Mouse (Mus musculus) cortical plate, adult 2 months (tissue): ENCODE data around the gene Rufy2. TPM values are rescaled to one million over a fixed set of nuclear protein-coding genes. Genes with fewer than 3 reads are reported as not detected.
A peak's percentile ranks its signal among the peaks of the same experiment; 100 is the strongest.

Source experiments
- H3K27ac ChIP-seq: fragments of 200-500 bp; 2 replicates; pipeline ENCODE4 v1.5.1; 2012; ENCODE audit warnings: low read length, control low read depth, inconsistent platforms; ENCODE audit not compliant: insufficient read depth
- H3K4me1 ChIP-seq: fragments of 200-500 bp; 2 replicates; pipeline ENCODE4 v1.6.1; 2011; ENCODE audit warnings: low read length; ENCODE audit not compliant: control insufficient read depth, insufficient read depth
- H3K4me3 ChIP-seq: fragments of 200-500 bp; 2 replicates; pipeline ENCODE4 v1.5.1; 2011; ENCODE audit warnings: mild to moderate bottlenecking, low read length, control low read depth; ENCODE audit not compliant: insufficient read depth
- CTCF ChIP-seq: fragments of 200-500 bp; IDR thresholded peaks from 2 replicates; pipeline ENCODE4 v1.5.1; 2011; ENCODE audit warnings: mild to moderate bottlenecking, control low read depth, low read length; ENCODE audit not compliant: insufficient read depth; ENCODE audit errors: extremely low read depth
- POLR2A ChIP-seq: fragments of 200-500 bp; IDR thresholded peaks from 2 replicates; pipeline ENCODE4 v1.6.1; 2011; ENCODE audit warnings: mild to moderate bottlenecking, low read length, control low read depth; ENCODE audit not compliant: insufficient read depth; ENCODE audit errors: extremely low read depth
- polyA plus RNA-seq: library from polyadenylated mRNA; depleted of rRNA; stranded (reverse); fragments of >200 nt; gene quantifications from 2 replicates; pipeline ENCODE4 v1.2.3, GENCODE M21; 2012

Gene Rufy2
- polyA plus RNA-seq, 1 experiment: 58.9 TPM

DNA sequence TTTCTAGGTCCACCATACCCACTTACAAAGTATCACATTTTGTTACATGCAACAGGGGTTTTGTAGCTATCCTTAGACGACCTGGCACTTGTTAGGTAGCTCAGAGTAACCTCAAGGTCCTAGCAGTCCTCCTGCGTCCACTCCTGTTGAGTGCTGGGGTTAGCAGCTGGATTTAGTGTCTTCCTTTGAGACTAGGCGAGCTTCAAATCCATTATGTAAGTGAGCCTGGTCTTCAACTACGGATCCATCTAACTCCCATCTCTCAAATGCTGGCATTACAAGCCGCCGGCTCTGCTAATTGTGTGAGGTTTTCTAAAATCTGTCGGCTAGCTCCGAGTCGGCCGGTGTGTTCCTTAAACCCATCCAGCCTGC lies 370 bp upstream of the Rufy2 start:
- Histone ChIP-seq H3K4me1 (peaks cover 7% of the 10 kb centered on the region), H3K27ac (peak overlapping the region; percentile 73), H3K4me3 (peak overlapping the region; percentile 62)
- no peak for TF ChIP-seq POLR2A
- no peak for TF ChIP-seq CTCF

DNA sequence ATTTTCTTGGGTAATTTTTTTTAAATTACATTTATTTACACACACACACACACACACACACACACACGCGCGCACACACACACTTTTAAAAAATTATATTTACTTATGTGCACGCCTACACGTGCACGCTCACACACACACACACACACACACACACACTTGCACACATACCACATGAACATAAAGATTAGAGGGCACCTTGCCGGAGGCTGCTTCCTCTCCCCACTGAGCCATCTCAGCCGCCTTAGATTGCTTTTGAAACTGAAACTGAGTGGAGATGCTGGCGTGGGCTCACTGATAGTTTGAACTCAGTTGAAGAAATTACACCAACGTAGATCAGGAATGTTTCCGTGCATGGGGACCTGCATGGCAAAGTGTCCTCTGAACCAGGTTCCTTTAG lies 4.0 kb downstream of the Rufy2 start:
- TF ChIP-seq CTCF (no peak), POLR2A (no peak)
- no peak overlapping the region for H3K27ac ChIP-seq
- H3K4me3 ChIP-seq: no peak overlapping the region
- peaks cover 7% of the 10 kb centered on the region for H3K4me1 ChIP-seq

DNA sequence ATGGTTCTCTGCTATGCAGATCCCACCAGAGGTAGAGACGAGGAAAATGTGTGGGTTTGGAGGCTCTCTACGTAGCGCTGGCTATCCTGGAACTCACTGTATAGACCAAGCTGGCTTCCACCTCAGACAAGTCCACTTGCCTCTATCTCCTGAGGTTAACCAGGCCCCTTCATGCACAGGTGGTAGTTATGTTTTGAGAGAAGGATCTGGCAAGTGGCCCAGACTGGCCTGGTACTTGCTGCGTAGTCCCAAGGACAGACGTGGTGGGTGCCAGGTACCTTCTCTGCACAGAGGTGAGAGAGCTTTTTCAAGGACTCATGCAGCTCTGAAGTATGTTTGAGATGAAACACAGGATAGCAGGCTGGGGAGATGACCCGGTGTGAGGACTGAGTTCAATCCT lies 4.5 kb downstream of the Rufy2 start:
- TF ChIP-seq POLR2A: no peak
- TF ChIP-seq CTCF: no peak
- no peak overlapping the region for H3K27ac ChIP-seq

DNA sequence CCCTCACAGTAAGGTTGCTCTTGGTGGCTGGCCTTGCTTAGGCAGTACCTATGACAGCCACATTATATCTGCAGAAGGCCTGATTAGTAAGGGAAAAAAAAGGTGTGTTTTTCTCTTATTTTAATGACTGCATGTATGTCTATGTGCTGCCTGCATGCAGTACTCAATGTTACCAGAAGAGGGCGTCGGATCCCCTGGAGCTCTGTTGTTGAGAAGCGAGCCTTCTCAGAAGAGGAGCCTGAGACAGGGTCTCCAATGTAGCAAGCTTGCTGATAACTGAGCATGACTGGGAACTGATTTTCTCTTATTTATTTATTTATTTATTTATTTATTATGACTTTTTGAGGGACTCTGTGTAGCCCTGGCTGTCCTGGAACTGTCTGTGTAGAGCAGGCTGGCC lies 7.3 kb downstream of the Rufy2 start:
- H3K27ac ChIP-seq: no peak overlapping the region
- TF ChIP-seq CTCF: peak; percentile 30
- no peak for TF ChIP-seq POLR2A
- no peaks in the 10 kb centered on the region; the same call in 1 of the 2 replicates for H3K4me1 ChIP-seq
- H3K4me3 ChIP-seq: no peak overlapping the region

More for the DNA sequence above, 4.5 kb downstream of the Rufy2 start:
- Histone ChIP-seq H3K4me1 (peaks cover 7% of the 10 kb centered on the region), H3K4me3 (no peak overlapping the region)

DNA sequence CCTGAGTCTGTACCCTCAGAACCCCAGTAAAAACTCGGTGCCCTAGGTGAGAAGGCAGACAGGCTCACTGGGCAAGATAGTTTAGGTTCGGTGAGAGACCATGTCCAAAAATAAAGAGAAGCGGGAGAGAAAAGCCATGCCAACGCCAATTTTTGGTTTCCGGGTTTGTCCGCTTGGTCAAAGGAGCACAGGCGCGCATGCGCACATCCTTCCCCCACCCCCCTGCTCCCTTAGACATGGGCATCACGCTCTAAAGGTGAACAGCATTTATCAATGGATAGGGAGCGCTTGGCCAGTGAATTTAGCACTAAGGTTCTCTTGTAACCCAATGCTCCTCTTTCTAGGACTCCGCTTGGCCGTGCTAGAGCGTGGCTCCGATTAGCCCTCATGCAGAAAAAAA lies 10.6 kb downstream of the Rufy2 start:
- Histone ChIP-seq H3K4me3 (no peak overlapping the region), H3K4me1 (no peaks in the 10 kb centered on the region; the same call in 1 of the 2 replicates), H3K27ac (no peak overlapping the region)
- TF ChIP-seq CTCF: no peak
- no peak for TF ChIP-seq POLR2A

DNA sequence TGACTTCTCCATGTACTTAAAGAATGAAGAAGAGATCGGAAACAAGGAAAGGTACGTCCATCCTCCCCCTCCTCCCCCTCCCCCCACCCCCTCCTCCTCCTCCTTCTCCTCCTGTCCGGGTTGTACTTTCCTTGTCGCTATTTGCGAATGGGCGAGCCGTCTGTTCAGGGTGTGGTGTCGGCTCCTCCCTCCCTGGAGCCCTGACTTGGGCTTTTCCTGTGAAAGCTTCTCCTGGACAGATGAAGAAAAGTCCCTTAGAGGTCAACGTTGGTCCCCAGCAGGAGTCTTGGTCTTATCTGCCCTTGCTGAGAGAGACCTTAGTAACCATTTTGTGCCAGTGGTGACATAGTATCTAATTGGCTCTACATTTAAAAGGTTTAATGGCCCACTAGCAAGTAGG lies 14.0 kb downstream of the Rufy2 start:
- Histone ChIP-seq H3K27ac (no peak overlapping the region), H3K4me3 (no peak overlapping the region), H3K4me1 (no peaks in the 10 kb centered on the region)
- TF ChIP-seq CTCF: no peak
- no peak for TF ChIP-seq POLR2A

DNA sequence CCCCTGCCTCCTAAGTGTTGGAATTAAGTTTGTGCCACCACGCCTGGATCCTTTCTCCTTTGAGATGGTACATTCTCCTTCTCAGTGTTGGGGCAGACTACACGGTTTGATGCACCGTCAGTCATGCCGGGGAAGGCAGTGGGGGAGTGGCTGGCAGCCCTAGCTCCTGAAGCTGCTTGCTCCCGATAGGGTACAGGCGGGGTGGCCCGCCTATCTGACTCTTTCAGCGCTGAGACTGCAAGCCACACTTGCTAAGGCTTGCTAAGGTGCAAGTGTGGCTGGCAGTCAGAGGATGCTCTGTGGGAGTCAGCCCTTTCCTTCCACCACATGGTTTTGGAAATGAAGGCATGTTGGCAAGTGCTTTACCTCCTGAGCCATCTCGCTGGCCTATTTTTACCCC lies 20.6 kb downstream of the Rufy2 start:
- Histone ChIP-seq H3K4me3 (no peak overlapping the region), H3K27ac (no peak overlapping the region), H3K4me1 (peaks cover 2% of the 10 kb centered on the region; the same call in 1 of the 2 replicates)
- no peak for TF ChIP-seq POLR2A
- TF ChIP-seq CTCF: no peak

DNA sequence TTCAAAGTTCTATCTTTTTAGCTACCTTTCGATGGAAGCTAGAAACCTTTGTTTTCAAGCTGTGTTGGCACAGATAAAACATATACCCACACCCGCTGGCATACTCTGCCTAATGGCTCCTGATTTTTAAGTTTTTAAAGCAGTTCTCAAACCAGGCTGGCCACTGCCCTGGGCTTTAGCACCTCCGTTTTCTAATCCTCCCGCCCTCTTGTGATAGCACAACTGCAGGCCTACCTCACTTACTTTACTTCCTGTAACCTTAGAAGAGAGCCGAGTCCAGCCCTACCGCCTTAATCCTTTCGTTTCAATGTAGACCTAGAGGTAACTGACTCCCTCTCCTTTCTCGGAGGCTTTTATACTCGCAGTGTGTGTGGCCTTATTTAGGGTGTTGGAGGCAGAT lies 23.2 kb downstream of the Rufy2 start:
- H3K4me3 ChIP-seq: no peak overlapping the region
- H3K4me1 ChIP-seq: peaks cover 2% of the 10 kb centered on the region; the same call in 1 of the 2 replicates
- H3K27ac ChIP-seq: no peak overlapping the region
- TF ChIP-seq CTCF: no peak
- no peak for TF ChIP-seq POLR2A

DNA sequence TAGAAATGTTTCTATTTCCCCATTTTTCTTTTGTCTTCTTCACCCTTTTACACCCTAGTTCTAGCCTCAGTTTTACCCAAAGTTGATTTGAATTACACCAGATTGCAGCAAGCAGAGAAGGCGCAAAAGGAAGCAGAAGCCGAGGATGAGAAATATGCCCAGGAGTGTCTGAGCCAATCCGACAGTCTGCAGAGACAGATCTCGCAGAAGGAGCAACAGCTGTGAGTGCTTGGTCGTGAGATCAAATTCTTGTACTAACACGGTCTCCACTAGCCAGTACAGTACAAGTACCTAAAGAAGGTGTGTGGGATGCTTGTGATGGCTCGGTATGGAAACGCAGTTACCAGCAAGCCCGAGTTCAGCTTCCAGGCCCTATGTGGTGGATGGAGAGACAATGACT lies 24.5 kb downstream of the Rufy2 start:
- TF ChIP-seq POLR2A (no peak), CTCF (no peak)

DNA sequence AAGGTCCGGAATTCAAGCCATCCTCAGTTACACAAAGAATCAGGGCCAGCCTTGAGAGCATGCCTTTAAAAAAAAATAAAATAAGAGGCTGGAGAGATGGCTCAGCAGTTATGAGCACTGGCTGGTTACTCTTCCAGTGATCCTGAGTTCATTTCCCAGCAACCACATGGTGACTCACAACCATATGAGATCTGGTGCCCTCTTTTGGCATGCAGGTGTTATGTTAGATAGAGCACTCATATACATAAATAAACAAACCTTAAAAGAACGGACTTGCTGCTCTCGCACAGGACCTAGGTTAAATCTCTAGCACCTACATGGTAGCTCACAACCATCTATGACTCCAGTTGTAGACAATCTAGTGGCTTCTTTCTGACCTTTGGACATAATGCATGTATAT lies 28.2 kb downstream of the Rufy2 start:
- no peak overlapping the region for H3K4me3 ChIP-seq
- TF ChIP-seq CTCF: no peak
- TF ChIP-seq POLR2A: no peak
- H3K27ac ChIP-seq: no peak overlapping the region
- H3K4me1 ChIP-seq: no peaks in the 10 kb centered on the region; the same call in 1 of the 2 replicates

More for the DNA sequence above, 24.5 kb downstream of the Rufy2 start:
- Histone ChIP-seq H3K27ac (no peak overlapping the region), H3K4me3 (no peak overlapping the region), H3K4me1 (peaks cover 2% of the 10 kb centered on the region; the same call in 1 of the 2 replicates)

DNA sequence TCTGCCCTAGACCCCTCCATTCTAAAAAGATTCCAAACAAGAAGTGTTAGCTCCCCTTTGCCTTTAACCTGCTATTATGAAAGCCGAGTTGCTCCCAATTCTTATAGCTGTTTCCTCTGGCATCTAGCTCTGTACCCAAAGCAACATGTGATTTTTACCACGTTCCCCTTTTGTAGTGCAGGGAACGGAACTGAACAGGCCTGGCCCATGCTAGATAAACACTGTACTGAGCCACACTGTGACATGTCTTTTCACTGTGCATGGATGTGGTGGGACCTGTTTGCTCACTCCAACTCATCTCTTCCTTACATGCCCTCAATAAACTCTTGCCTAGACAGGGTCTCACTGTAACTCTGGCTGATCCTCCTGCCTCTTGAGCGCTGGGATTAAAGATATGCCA lies 30.2 kb downstream of the Rufy2 start:
- Histone ChIP-seq H3K4me1 (no peaks in the 10 kb centered on the region), H3K27ac (no peak overlapping the region), H3K4me3 (no peak overlapping the region)
- TF ChIP-seq POLR2A (no peak), CTCF (no peak)
